Mouse (Mus musculus) adrenal gland, postnatal 36 days (tissue): ENCODE results near the gene Arfip1. TPM values are rescaled to one million over a fixed set of nuclear protein-coding genes. Genes with fewer than 3 reads are reported as not detected.
A peak's percentile ranks its signal among the peaks of the same experiment; 100 is the strongest.

Experiments
- DNase-seq, 2 experiments: peaks; one replicate each; pipeline ENCODE4 v3.0.0; 2021; ENCODE audit warnings: mixed read lengths in 1 of 2
- total RNA-seq, 2 experiments: library from RNA; stranded (reverse); gene quantifications; 2 replicates each; pipeline ENCODE4 v1.2.3; 2021

Arfip1 gene
- total RNA-seq, 2 experiments from 2014 or later: 46.6 to 64.1 TPM

- DNase-seq: peak; percentile 18 to 45
These were observed 93.7 kb downstream of the Arfip1 start for GRCm38 (mm10) chr3:84488716-84489115.

GRCm38 (mm10) chr3:84484891-84485290 is 97.5 kb downstream of the Arfip1 start:
- no peak for DNase-seq

GRCm38 (mm10) chr3:84484333-84484732 is 98.1 kb downstream of the Arfip1 start:
- no peak for DNase-seq

- DNase-seq: peak; percentile 64 to 72
These were observed 100.3 kb downstream of the Arfip1 start for GRCm38 (mm10) chr3:84482121-84482520.

- peak; percentile 72 for DNase-seq
These were observed 101.3 kb downstream of the Arfip1 start for GRCm38 (mm10) chr3:84481104-84481503.

GRCm38 (mm10) chr3:84480006-84480897 is 102.2 kb downstream of the Arfip1 start, which contains the start of gene Fhdc1:
Fhdc1 (minus strand) TSS chr3:84480429.
- DNase-seq: peak; percentile 71 to 72

- DNase-seq: peak; percentile 82 to 83
These were observed 103.0 kb downstream of the Arfip1 start for GRCm38 (mm10) chr3:84479293-84480005.

GRCm38 (mm10) chr3:84478896-84479292 is 103.5 kb downstream of the Arfip1 start:
- no peak for DNase-seq

GRCm38 (mm10) chr3:84478195-84478594 is 104.2 kb downstream of the Arfip1 start:
- DNase-seq: no peak

- DNase-seq: no peak
These were observed 104.9 kb downstream of the Arfip1 start for GRCm38 (mm10) chr3:84477498-84477897.

GRCm38 (mm10) chr3:84474981-84475775 is 107.2 kb downstream of the Arfip1 start:
- DNase-seq: no peak

- DNase-seq: no peak
These were observed 108.0 kb downstream of the Arfip1 start for GRCm38 (mm10) chr3:84474398-84474797.

- DNase-seq: no peak
These were observed 109.5 kb downstream of the Arfip1 start for GRCm38 (mm10) chr3:84472955-84473354.

- no peak for DNase-seq
These were observed 109.9 kb downstream of the Arfip1 start for GRCm38 (mm10) chr3:84472527-84472926.

GRCm38 (mm10) chr3:84471146-84471545 is 111.3 kb downstream of the Arfip1 start:
- no peak for DNase-seq

GRCm38 (mm10) chr3:84468111-84468453 is 114.3 kb downstream of the Arfip1 start:
- no peak for DNase-seq

GRCm38 (mm10) chr3:84467419-84468110 is 114.9 kb downstream of the Arfip1 start:
- DNase-seq: peak; percentile 25 to 33

- DNase-seq: no peak
These were observed 116.5 kb downstream of the Arfip1 start for GRCm38 (mm10) chr3:84465822-84466500.

- DNase-seq: no peak
These were observed 120.7 kb downstream of the Arfip1 start for GRCm38 (mm10) chr3:84461687-84462086.

- peak; percentile 80 to 84 for DNase-seq
These were observed 121.5 kb downstream of the Arfip1 start for GRCm38 (mm10) chr3:84460952-84461351.

GRCm38 (mm10) chr3:84460499-84460898 is 121.9 kb downstream of the Arfip1 start:
- DNase-seq: no peak
